In genomic region chr13:60545999-60546733, GRCm38 (mm10) we compare ENCODE assay signal across 23 mouse cellular contexts.
"Had no signal": no experiment of that assay in that cellular context is flagged by ENCODE, and none has a peak within 500 bp of the region (broad histone marks: within the 10 kb centered on the region; RNA-seq: fewer than 3 reads in every experiment).

No protein-coding gene starts in this region.

- H3K36me3 ChIP-seq: heart, embryonic 10.5 days; heart, embryonic 12.5 days; intestine, embryonic 15.5 days; limb, embryonic 10.5 days; limb, embryonic 12.5 days had no signal

- H3K9ac ChIP-seq: forebrain, postnatal 0 days; heart, embryonic 12.5 days; hindbrain, embryonic 14.5 days; intestine, embryonic 15.5 days; limb, embryonic 12.5 days had no signal

- H3K27me3 ChIP-seq: heart, embryonic 12.5 days; intestine, embryonic 15.5 days; limb, embryonic 12.5 days had no signal

- H3K4me3 ChIP-seq: gastrocnemius, adult 2 months; heart, embryonic 10.5 days; heart, embryonic 12.5 days; intestine, embryonic 15.5 days; layer of hippocampus, adult 2 months; left cerebral cortex, adult 2 months; limb, embryonic 10.5 days; limb, embryonic 12.5 days had no signal

- H3K4me2 ChIP-seq: heart, embryonic 12.5 days; hindbrain, embryonic 14.5 days; intestine, embryonic 15.5 days; limb, embryonic 12.5 days; liver, embryonic 11.5 days had no signal

- H3K27ac ChIP-seq: gastrocnemius, adult 2 months; heart, embryonic 10.5 days; hindbrain, embryonic 14.5 days; intestine, embryonic 15.5 days; layer of hippocampus, adult 2 months; left cerebral cortex, adult 2 months; limb, embryonic 10.5 days; limb, embryonic 12.5 days had no signal

- DNase-seq: forebrain, postnatal 0 days; gastrocnemius, adult 2 months; gastrocnemius, postnatal 10 days; heart, adult 18-20 months; heart, postnatal 10 days; heart, postnatal 4 days; kidney, adult 18-20 months; kidney, adult 8-10 months; kidney, postnatal 10 days; kidney, postnatal 25 days; kidney, postnatal 4 days; liver had no signal

- H3K9me3 ChIP-seq: heart, embryonic 10.5 days; heart, embryonic 12.5 days; intestine, embryonic 15.5 days; limb, embryonic 10.5 days; limb, embryonic 12.5 days had no signal

- ATAC-seq: forebrain, postnatal 0 days; inflammation-experienced regulatory T-cells, adult 6 months; intestine, embryonic 15.5 days; intestine, postnatal 0 days had no signal

- H3K4me1 ChIP-seq: heart, embryonic 10.5 days; heart, embryonic 12.5 days; intestine, embryonic 15.5 days; limb, embryonic 12.5 days had no signal
